Mouse (Mus musculus): ENCODE results near the gene 6030468B19Rik.

DNA sequence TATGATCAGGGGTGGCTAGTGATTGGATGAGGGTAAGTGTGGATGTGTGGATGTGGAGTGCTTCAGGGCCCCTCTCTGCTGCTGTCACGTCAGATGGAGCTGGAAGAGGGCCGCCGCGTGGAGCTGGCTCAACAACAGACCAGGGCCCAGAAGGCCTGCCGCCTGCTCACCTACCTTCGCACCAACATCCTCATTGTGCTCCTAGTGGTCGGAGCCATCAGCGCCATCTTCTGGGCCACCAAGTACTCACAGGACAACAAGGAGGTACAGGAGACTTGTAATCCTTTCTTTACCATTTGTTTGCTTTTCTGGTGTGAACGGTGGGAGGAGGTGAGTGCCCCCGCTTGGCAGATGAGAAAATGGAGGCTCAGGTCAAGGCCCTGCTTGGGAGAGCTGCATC lies 11.2 kb upstream of the 6030468B19Rik start:
- peak; percentile 33; the same call in 1 of the 2 replicates for TF ChIP-seq POLR2A (IDR thresholded peaks at IDR 0.05; ENCODE audit: borderline replicate concordance, control insufficient read depth, low read depth, low read length)
- TF ChIP-seq CTCF (IDR thresholded peaks at IDR 0.05; ENCODE audit: control insufficient read depth, insufficient read depth, low read length) = peak; percentile 95
